Mouse (Mus musculus): ENCODE results near the gene Runx1. TPM values are rescaled to one million over a fixed set of nuclear protein-coding genes. Genes with fewer than 3 reads are reported as not detected.

Gene Runx1
- total and polyA plus RNA-seq, 3 experiments = 3.6 to 4.9 (median 4.2) TPM

- DNase-seq = no peak
These were observed 625 bp downstream of the Runx1 start for GRCm38 (mm10) chr16:92825204-92825843.

DNA sequence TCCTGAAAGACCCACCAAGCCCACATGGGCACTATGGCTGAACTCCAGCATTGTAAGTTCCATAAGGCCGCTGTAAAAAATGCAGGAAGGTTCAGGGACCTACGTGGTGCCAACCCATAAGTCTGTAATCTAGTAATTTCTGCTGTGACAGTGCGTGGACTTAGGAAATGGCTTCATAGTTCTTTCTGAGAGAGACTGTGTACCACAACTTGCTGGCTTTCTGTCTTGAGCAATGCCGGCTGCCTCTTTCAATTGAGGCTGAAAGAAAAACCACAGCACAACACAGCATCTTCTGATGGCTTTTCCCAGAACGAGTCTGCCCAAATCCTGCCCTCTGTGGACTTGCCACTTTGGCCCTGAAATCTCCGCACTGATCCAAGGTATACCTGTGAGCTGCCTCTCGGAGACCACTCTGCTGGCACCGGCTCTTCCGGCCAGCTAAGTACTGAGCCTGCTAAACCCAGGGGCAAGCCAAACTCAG lies 1.2 kb downstream of the Runx1 start:
- no peak for DNase-seq

DNA sequence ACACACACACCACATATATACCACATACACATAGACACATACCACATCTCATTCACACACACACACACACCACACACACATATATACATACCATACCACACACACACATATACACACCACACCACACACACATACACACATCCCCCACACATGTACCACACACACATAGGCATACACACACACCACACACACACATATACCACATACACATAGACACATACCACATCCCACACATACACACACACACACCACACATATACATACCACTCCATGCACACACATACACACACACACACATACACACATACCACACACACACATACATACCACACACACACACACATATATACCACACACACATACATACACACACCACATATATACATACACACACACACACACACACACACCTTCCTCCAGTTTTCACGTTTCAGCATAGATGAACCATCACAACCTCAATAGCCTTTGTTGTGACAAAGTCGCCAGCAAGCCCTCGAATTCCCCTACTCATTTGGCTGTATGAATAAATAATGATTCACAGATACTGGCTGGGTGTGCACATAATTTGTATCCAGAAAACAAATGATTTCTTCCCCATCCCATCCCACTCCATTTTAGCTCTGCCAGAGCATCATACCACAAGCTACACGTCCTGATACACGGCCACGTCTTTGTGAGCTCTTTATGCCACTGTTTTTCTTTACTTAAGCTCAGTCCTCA lies 1.8 kb downstream of the Runx1 start:
- no peak for DNase-seq

GRCm38 (mm10) chr16:92823381-92823862 lies 2.5 kb downstream of the Runx1 start:
- peak; percentile 42 for DNase-seq

DNA sequence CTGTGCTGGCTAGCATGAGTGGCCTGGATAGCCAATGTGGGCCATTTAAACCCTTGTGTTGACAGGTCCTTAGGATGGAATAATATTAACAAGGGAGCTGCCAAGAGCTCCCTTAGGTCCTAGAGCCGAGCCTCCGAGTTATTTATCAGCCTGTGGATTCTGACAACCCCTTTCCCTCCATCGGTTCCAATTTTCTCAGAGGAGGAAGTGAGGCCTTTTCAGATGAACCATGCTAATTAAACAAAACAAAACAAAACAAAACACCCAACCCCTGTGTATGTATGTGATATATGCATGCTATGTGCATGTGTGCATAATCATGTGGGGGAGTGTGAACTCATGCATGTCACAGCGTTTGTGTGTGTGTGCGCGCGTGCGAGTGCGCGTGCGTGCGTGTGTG lies 3.3 kb downstream of the Runx1 start:
- DNase-seq = no peak

DNA sequence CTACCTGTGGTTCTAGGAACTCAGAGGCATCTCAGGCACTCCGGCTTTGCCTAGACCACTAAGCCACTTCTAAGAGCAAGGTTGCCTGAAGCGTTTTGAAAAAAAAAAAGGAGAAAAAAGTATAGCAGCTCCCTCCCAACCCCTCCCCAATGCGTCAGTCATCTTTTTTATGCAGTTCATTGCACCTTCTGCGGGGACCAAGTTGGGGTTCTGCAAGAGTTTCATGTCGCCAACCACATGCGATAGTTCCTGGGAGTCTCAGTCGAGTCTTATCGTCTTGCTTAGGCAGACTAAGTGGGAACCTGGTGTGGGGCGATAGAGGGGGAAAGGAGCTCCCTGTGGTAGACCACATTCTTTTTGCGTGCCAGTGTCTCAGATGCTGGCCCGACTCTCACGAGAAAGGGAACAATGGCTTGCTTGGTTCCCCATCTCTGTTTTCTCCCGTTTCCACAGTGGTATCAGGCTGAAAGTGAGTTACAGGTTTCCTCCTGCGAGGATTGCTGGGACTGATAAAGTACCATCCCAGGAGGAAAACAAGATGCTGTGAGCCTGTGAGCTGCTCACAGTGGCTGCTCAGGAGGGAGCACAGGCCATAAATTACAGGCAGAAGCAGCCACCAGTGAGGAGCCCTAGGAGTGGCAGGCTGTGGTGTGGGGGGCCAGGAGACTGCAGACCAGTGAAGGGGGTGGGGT lies 3.9 kb downstream of the Runx1 start:
- no peak for DNase-seq

DNA sequence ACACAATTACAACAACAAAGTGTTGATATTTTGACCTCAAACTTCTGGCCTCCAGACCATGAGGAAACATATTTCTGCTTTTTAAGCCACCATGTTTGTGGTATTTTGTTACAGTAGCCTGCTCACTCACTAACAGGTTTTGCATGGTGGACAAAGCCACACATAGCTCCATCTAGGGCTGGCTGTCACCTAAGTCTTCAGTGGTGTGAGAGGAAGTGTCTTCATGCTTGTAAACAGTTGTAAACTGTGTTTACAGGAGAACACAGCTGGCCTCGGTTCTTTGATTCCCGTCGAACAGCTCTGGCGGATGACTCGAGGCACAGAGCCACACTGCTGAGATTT lies 4.4 kb downstream of the Runx1 start:
- no peak for DNase-seq

DNA sequence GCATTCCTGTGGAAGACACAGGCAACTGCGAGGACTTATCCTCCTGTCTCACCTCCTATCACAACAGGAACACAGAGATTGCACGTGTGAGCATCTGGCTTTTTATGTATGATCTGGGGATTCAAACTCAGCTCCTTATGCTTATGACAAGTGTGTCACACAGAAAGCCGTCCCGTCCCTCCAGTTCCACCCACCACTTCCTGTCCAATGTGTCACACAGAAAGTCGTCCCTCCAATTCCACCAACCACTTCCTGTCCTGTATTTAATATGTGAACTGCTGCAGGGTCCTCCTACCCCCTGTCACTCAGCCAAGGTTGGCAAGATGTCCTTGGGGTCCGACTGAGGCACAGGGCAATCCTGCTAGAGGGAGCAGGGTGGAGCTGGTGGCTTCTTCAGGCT lies 5.5 kb downstream of the Runx1 start:
- no peak for DNase-seq

DNA sequence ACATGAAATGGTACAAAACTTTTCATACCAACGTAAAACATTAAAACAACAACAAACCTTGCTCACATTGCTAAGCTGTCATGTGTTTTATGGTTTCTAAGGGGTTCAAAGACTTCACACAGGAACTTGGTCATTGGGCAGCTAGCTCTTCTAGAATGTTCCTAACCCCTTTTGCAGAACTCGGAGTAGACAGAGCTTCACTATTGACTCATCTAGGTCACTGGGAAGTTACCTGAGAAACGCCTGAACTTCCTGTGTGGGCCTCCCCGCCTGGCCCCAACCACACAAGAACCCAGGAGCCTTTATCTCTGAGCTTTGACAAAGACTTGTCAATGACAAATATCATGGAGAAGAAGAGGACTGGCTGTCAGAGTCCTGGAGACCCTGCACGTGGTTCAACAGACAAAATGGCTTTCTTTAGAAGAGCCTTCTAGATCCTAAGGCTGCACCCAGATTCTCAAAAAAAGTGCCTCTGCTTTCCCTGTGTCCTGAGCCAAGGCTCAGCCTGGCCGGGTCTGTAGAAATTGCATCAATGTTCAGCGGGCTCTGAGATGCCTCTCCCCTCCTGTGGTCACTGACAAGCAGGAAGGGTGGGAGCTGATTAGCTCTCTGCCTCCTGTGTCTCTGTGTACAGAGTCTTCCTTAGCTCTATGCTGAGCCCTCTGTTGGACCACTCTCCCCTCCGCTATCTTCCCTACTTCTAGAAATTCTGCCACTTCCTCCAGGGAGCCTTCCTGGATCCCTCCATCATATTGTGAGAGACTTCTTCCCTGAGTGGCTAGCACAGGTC lies 7.3 kb downstream of the Runx1 start:
- DNase-seq = no peak

DNA sequence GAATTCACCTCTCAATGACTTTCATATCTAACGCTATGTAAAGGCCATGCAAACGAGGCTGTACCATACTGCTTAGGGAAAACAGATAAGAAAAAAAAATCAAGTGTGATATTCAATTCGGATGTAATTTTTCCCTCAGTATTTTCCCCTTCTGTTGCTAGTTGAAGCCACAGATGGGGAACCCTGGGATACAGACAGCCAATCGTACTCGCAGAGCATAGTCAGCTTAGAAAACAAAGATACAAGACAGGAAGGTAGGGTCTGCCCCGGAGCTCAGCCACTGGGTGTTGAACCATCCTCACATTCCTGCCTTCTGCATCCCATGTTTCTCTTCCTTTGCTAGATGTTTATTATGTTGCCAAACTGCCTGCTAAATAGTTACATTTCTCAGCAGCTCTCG lies 9.9 kb downstream of the Runx1 start:
- DNase-seq = no peak

DNA sequence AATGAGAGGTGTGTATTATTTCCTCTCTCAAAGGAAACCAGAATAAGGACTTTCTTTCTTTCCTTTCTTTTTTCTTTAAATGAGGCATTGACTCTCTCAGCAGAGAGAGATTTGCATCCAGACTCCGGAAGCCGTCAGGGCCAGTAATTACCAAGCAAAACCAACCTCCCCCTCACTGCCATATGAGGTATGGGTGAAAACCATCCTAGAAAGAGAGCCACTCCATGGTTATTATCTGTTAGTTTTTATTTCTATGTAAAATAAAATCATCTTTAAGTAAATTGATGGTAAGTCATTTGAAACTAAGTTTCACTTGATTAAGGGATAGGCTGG lies 10.8 kb downstream of the Runx1 start:
- no peak for DNase-seq

DNA sequence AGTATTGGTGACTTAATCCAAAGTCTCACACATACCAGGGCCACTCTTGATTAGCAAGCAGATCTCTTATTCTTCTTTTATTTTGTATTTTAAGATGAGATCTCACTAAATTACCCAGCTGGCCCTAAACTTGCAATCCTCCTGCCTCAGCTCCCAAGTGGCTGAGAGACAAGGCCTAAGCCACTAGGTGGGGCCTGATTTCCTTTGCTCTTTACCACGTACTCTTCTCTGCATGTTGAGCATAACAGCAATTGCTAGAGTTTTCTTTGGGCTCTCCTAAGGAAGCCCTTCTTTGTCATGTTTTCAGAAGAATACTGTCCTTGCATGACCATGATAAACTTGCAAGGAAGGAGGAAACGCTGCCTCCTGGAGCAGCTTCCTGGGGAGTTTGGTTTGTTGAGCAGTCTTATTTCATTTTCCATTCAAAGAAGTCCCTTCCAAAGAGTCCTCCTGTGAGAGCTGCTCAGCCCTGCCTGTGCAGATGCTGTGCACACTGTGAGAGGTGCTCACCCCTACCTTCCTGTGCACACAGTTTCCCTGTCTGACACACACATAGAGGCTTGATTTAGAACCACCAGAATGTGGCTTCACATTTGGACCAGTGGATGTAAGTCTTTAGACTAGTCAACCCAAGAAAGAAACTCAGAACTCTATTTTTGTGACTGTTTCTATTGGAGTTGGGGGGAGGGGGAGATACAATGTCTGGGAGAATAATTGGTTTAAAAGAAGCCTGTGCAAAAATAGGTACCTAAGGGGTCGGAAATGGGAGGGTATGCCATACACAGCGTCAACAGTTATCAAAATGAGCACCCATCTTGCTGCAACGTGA lies 11.4 kb downstream of the Runx1 start:
- no peak for DNase-seq

- DNase-seq = no peak
These were observed 13.5 kb downstream of the Runx1 start for GRCm38 (mm10) chr16:92812405-92812804.

- DNase-seq = no peak
These were observed 15.2 kb downstream of the Runx1 start for GRCm38 (mm10) chr16:92810568-92811240.

DNA sequence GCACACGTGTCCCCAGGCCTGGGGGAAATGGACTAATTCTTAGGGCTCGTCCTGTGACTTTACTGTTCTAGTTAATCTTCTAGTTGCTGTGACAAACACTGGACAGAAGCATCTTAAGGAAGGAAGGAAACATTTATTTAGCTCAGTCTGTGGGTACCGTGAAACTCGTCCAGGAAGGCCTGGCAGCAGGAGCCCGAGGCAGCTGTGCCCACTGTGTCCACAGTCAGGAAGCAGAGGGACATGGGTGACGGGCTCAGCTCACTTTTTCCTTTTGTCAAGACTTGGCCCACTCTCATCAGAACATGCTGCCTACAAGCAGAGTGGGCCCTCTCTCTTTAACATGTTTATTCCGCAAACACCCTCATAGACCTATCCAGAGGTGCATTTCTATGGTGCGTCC lies 18.2 kb downstream of the Runx1 start:
- DNase-seq = no peak

DNA sequence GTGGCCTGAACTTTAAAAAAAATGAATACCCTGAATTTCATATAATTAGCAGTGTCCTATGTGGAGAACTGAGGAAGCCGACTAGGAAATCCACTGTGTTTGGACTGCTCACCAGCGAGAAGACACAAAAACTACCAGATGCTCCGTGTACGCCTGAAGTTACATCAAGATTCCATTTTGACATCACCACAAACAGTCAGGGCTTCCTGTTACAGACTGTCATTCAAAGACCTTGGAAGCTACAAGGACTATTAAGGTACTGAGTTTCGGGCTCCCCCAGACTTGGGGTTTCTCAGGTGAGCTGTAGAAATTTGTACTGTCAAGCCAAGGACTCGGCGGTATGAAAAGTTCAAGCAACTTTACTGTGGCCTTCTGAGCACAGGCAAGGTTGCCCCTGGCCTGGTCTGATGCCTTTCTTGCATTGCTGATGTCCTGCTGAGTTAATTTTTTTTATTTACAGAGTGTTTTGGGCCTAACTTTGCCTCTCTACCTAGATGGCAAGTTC lies 22.8 kb downstream of the Runx1 start:
- DNase-seq = no peak

- no peak for DNase-seq
These were observed 24.4 kb downstream of the Runx1 start for GRCm38 (mm10) chr16:92801567-92801966.

DNA sequence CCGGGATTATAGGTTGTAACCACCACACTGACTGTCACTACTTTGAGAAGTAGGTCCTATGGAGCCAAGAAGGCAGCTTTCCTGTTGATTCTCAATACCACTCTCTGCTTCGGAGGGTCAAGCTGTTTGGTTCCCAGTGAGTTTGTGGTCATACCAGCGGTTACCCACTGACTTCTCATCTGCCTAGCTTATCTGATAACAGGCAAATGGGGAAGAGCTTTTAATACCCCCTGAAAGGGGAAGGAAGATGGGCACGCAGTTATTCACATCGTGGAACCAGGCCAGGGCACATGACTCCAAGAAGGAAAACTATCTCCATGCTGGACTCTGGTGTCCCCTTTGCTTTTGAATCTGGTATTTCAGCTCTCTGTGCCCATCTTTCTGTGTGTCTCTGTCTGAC lies 25.1 kb downstream of the Runx1 start:
- no peak for DNase-seq

- no peak for DNase-seq
These were observed 26.0 kb downstream of the Runx1 start for GRCm38 (mm10) chr16:92799940-92800339.

- no peak for DNase-seq
These were observed 31.8 kb downstream of the Runx1 start for GRCm38 (mm10) chr16:92794197-92794596.

- DNase-seq = no peak
These were observed 32.2 kb downstream of the Runx1 start for GRCm38 (mm10) chr16:92793741-92794140.

Data from adrenal gland, adult 2 months (tissue).